Mouse (Mus musculus) C2C12 (cell line): ENCODE results near the gene Fgf15.

Source experiments
- CTCF ChIP-seq: IDR thresholded peaks from one replicate; pipeline ENCODE4 v1.5.1; 2011; ENCODE audit not compliant: control insufficient read depth, insufficient read depth, insufficient read length
- MYOG ChIP-seq: IDR thresholded peaks from one replicate; pipeline ENCODE4 v1.6.1; 2011; ENCODE audit not compliant: control insufficient read depth, insufficient read length; ENCODE audit errors: extremely low read depth

DNA sequence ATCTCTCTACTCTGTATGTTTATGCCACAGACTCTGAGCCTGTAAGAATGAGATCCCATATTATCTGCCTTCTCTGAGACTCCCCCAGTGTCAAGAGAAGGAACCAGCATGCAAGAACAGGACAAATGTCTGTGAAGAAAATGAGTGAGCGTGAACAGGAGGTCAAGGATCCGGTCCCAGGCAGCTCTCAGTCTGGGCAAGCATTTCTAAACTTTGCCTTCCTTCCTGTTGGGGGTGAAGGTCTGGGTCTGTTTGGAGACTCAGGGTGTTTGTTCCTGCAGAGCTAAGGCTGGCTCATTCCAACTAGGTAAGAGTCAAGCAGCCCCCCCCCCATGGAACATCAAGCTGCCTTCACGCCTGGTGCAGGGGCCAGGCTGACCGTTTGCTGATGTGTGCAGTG is 23.9 kb upstream of the Fgf15 start:
- no peak for TF ChIP-seq CTCF
- TF ChIP-seq MYOG, result no peak
